Mouse (Mus musculus): ENCODE measurements around the gene Catsper2. TPM values are rescaled to one million over a fixed set of nuclear protein-coding genes. Genes with fewer than 3 reads are reported as not detected.
"Not testable (repeated sequence)": the region's sequence is repeated elsewhere in the genome, so short reads cannot be mapped to it uniquely, and the experiment has no call there.

Catsper2 gene
- polyA plus RNA-seq, 1 experiment: 2.8 TPM

- TF ChIP-seq POLR2A (IDR thresholded peaks at IDR 0.05; ENCODE audit: low read depth, low read length) (no peak; the same call in 1 of the 2 replicates), CTCF (IDR thresholded peaks at IDR 0.05; ENCODE audit: borderline replicate concordance, insufficient read depth, low read length) (no peak)
- peak overlapping the region; percentile 85 for H3K27ac ChIP-seq (ENCODE audit: insufficient read depth, low read length)
- peaks cover 4% of the 10 kb centered on the region for H3K4me1 ChIP-seq (ENCODE audit: control insufficient read depth, insufficient read depth, low read length)
- peak overlapping the region; percentile 51 for H3K4me3 ChIP-seq (ENCODE audit: insufficient read depth, low read length)
These were observed 677 bp downstream of the Catsper2 start for GRCm38 (mm10) chr2:121412843-121413386.

- H3K4me1 ChIP-seq (ENCODE audit: control insufficient read depth, insufficient read depth, low read length): no peaks in the 10 kb centered on the region
- H3K27ac ChIP-seq (ENCODE audit: insufficient read depth, low read length): no peak overlapping the region
- no peak for TF ChIP-seq POLR2A (IDR thresholded peaks at IDR 0.05; ENCODE audit: low read depth, low read length)
- no peak for TF ChIP-seq CTCF (IDR thresholded peaks at IDR 0.05; ENCODE audit: borderline replicate concordance, insufficient read depth, low read length)
- no peak overlapping the region for H3K4me3 ChIP-seq (ENCODE audit: insufficient read depth, low read length)
These were observed 5.4 kb downstream of the Catsper2 start for GRCm38 (mm10) chr2:121408160-121408559.

GRCm38 (mm10) chr2:121403296-121403695 is 10.3 kb downstream of the Catsper2 start:
- H3K4me1 ChIP-seq (ENCODE audit: control insufficient read depth, insufficient read depth, low read length): no peaks in the 10 kb centered on the region
- H3K4me3 ChIP-seq (ENCODE audit: insufficient read depth, low read length): no peak overlapping the region
- no peak overlapping the region for H3K27ac ChIP-seq (ENCODE audit: insufficient read depth, low read length)
- TF ChIP-seq CTCF (IDR thresholded peaks at IDR 0.05; ENCODE audit: borderline replicate concordance, insufficient read depth, low read length): no peak
- TF ChIP-seq POLR2A (IDR thresholded peaks at IDR 0.05; ENCODE audit: low read depth, low read length): no peak

GRCm38 (mm10) chr2:121396624-121397023 is 17.0 kb downstream of the Catsper2 start:
- TF ChIP-seq CTCF (IDR thresholded peaks at IDR 0.05; ENCODE audit: borderline replicate concordance, insufficient read depth, low read length) (no peak), POLR2A (IDR thresholded peaks at IDR 0.05; ENCODE audit: low read depth, low read length) (no peak)
- no peak overlapping the region for H3K27ac ChIP-seq (ENCODE audit: insufficient read depth, low read length)

GRCm38 (mm10) chr2:121386961-121387575 is 26.5 kb downstream of the Catsper2 start, which contains the start of gene Strc:
Gene Strc (minus strand): TSS chr2:121387168.
- H3K4me3 ChIP-seq (ENCODE audit: insufficient read depth, low read length); H3K27ac ChIP-seq (ENCODE audit: insufficient read depth, low read length); H3K4me1 ChIP-seq (ENCODE audit: control insufficient read depth, insufficient read depth, low read length): not testable (repeated sequence)

More at GRCm38 (mm10) chr2:121396624-121397023, 17.0 kb downstream of the Catsper2 start:
- Histone ChIP-seq H3K4me1 (ENCODE audit: control insufficient read depth, insufficient read depth, low read length) (no peaks in the 10 kb centered on the region), H3K4me3 (ENCODE audit: insufficient read depth, low read length) (no peak overlapping the region)

GRCm38 (mm10) chr2:121374766-121375165 is 38.8 kb downstream of the Catsper2 start:
- H3K4me1 ChIP-seq (ENCODE audit: control insufficient read depth, insufficient read depth, low read length): no peaks in the 10 kb centered on the region
- no peak for TF ChIP-seq POLR2A (IDR thresholded peaks at IDR 0.05; ENCODE audit: low read depth, low read length)
- no peak for TF ChIP-seq CTCF (IDR thresholded peaks at IDR 0.05; ENCODE audit: borderline replicate concordance, insufficient read depth, low read length)
- H3K27ac ChIP-seq (ENCODE audit: insufficient read depth, low read length): no peak overlapping the region
- no peak overlapping the region for H3K4me3 ChIP-seq (ENCODE audit: insufficient read depth, low read length)

GRCm38 (mm10) chr2:121372266-121372665 is 41.3 kb downstream of the Catsper2 start:
- Histone ChIP-seq H3K4me1 (ENCODE audit: control insufficient read depth, insufficient read depth, low read length) (no peaks in the 10 kb centered on the region), H3K27ac (ENCODE audit: insufficient read depth, low read length) (no peak overlapping the region), H3K4me3 (ENCODE audit: insufficient read depth, low read length) (no peak overlapping the region)
- TF ChIP-seq POLR2A (IDR thresholded peaks at IDR 0.05; ENCODE audit: low read depth, low read length): no peak
- no peak for TF ChIP-seq CTCF (IDR thresholded peaks at IDR 0.05; ENCODE audit: borderline replicate concordance, insufficient read depth, low read length)

GRCm38 (mm10) chr2:121370921-121371320 is 42.7 kb downstream of the Catsper2 start:
- H3K4me1 ChIP-seq (ENCODE audit: control insufficient read depth, insufficient read depth, low read length): no peaks in the 10 kb centered on the region
- no peak overlapping the region for H3K27ac ChIP-seq (ENCODE audit: insufficient read depth, low read length)
- TF ChIP-seq CTCF (IDR thresholded peaks at IDR 0.05; ENCODE audit: borderline replicate concordance, insufficient read depth, low read length) (no peak), POLR2A (IDR thresholded peaks at IDR 0.05; ENCODE audit: low read depth, low read length) (no peak)
- no peak overlapping the region for H3K4me3 ChIP-seq (ENCODE audit: insufficient read depth, low read length)

GRCm38 (mm10) chr2:121368831-121369230 is 44.8 kb downstream of the Catsper2 start:
- Histone ChIP-seq H3K4me3 (ENCODE audit: insufficient read depth, low read length) (no peak overlapping the region), H3K27ac (ENCODE audit: insufficient read depth, low read length) (no peak overlapping the region), H3K4me1 (ENCODE audit: control insufficient read depth, insufficient read depth, low read length) (no peaks in the 10 kb centered on the region)
- no peak for TF ChIP-seq POLR2A (IDR thresholded peaks at IDR 0.05; ENCODE audit: low read depth, low read length)

GRCm38 (mm10) chr2:121363656-121364055 is 49.9 kb downstream of the Catsper2 start:
- TF ChIP-seq CTCF (IDR thresholded peaks at IDR 0.05; ENCODE audit: borderline replicate concordance, insufficient read depth, low read length) (no peak), POLR2A (IDR thresholded peaks at IDR 0.05; ENCODE audit: low read depth, low read length) (no peak)
- Histone ChIP-seq H3K27ac (ENCODE audit: insufficient read depth, low read length) (no peak overlapping the region), H3K4me3 (ENCODE audit: insufficient read depth, low read length) (no peak overlapping the region), H3K4me1 (ENCODE audit: control insufficient read depth, insufficient read depth, low read length) (no peaks in the 10 kb centered on the region)
